Mouse (Mus musculus): ENCODE measurements around the gene Olfr356. TPM values are rescaled to one million over a fixed set of nuclear protein-coding genes. Genes with fewer than 3 reads are reported as not detected.

Gene Olfr356
- total RNA-seq (2023) = not detected

DNA sequence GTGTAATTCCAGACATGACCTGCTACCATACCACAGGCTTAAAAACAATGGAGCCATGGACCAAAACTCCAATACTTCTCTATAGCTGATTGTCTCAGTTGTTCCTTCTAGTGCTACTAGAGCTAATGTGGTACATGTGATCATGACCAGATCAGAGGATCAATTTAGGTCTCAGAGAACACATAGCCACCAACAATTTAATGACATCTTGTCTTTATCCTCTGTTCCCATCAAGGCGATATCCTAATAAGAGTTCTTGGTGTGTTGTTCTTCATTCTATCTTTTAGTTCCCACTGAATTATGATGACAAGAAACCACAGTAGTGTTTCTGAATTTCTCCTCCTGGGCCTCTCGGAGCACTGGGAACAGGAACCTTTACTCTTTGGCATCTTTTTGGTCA lies at the start of gene Olfr356:
Gene Olfr356 (plus strand): TSS at position 301 of the 400 bp plus-strand sequence.

GRCm38 (mm10) chr2:36892836-36893235 lies 44.1 kb upstream of the Olfr356 start, which contains the start of gene Olfr353:
TSS of gene Olfr353 (minus strand) at chr2:36892936.

GRCm38 (mm10) chr2:36905380-36905779 lies 31.5 kb upstream of the Olfr356 start, which contains the start of gene Olfr354:
TSS of gene Olfr354 (plus strand) at chr2:36905680.

DNA sequence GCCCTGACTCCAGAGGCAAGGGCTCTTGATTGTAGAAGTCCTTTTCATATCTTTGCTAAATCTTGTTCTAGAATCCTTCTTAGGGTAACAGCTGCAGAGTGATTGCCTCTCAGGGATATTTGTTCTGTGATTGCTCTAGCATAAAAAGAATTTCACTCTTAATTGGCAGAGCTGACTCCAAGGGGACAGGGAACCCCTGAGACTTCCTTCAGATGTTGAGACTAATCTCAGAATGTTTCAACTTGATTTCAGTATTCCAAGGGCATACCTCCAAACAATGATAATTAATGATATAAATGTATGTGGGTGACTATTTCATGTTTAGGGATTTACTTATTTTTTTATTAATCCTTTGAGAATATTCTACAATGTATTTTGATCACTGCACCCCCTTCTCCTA lies 8.1 kb upstream of the Olfr356 start, which contains the start of gene Olfr355:
Gene Olfr355 (minus strand): TSS at position 101 of the 400 bp plus-strand sequence.

Other genes starting within 250 kb of the Olfr356 start
- gene Olfr347, start 205.2 kb upstream of the Olfr356 start, total RNA-seq (2023) = not detected
- not detected for gene Olfr348, start 152.8 kb upstream of the Olfr356 start, total RNA-seq (2023)
- not detected for gene Olfr50, start 146.6 kb upstream of the Olfr356 start, total RNA-seq (2023)
- not detected for gene Olfr3, start 120.1 kb upstream of the Olfr356 start, total RNA-seq (2023)
- not detected for gene Olfr350, start 90.8 kb upstream of the Olfr356 start, total RNA-seq (2023)
- 0.18 TPM for gene Olfr351, start 74.5 kb upstream of the Olfr356 start, total RNA-seq (2023)
- not detected for gene Olfr352, start 68.7 kb upstream of the Olfr356 start, total RNA-seq (2023)
- gene Olfr353, start 44.2 kb upstream of the Olfr356 start, total RNA-seq (2023) = not detected
- not detected for gene Olfr354, start 31.4 kb upstream of the Olfr356 start, total RNA-seq (2023)
- gene Olfr355, start 8.2 kb upstream of the Olfr356 start, total RNA-seq (2023) = not detected
- not detected for gene Olfr357, start 56.7 kb downstream of the Olfr356 start, total RNA-seq (2023)
- gene Olfr358, start 72.2 kb downstream of the Olfr356 start, total RNA-seq (2023) = not detected
- gene Olfr360, start 128.6 kb downstream of the Olfr356 start, total RNA-seq (2023) = not detected
- not detected for gene Olfr361, start 152.2 kb downstream of the Olfr356 start, total RNA-seq (2023)
- gene Olfr362, start 180.8 kb downstream of the Olfr356 start, total RNA-seq (2023) = not detected
- gene Olfr364-ps1, start 202.2 kb downstream of the Olfr356 start, total RNA-seq (2023) = not detected